Mouse (Mus musculus) olfactory bulb, adult 2 months (tissue): ENCODE results near the gene Mlxip.

ENCODE experiments used
- CTCF ChIP-seq: fragments of 200-500 bp; IDR thresholded peaks from 2 replicates; pipeline ENCODE4 v1.5.1; 2012; ENCODE audit warnings: low read depth, mild to moderate bottlenecking, low read length, moderate library complexity; ENCODE audit not compliant: insufficient read depth
- POLR2A ChIP-seq: fragments of 200-500 bp; IDR thresholded peaks from 2 replicates; pipeline ENCODE4 v1.6.1; 2012; ENCODE audit warnings: mild to moderate bottlenecking, low read depth, low read length, moderate library complexity; ENCODE audit not compliant: insufficient read depth

DNA sequence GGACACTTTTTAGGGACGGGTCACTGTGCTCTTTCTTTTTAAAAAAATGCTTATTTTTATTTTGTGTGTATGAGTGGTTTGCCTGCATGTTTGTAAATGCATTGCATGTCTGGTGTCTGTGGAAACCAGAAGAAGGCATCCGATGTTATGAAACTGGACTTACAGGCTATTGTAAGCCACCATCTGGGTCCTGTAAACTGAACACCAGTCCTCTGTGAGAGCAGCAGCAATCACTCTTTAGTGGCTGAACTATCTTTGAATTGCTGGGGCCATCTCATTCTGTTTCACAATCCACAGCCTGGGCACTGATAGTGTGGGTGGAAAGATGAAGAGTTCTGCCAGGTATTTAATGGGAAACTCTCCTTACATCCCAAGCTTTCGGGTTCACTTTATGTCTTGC lies 43.8 kb downstream of the Mlxip start:
- TF ChIP-seq CTCF (no peak), POLR2A (no peak)
